Mouse (Mus musculus): ENCODE data around the gene Tor1b. TPM values are rescaled to one million over a fixed set of nuclear protein-coding genes. Genes with fewer than 3 reads are reported as not detected.
"Not testable (repeated sequence)": the region's sequence is repeated elsewhere in the genome, so short reads cannot be mapped to it uniquely, and the experiment has no call there.

Gene Tor1b
- polyA plus RNA-seq, 1 experiment from 2014 or later, result 27.6 TPM

GRCm38 (mm10) chr2:30920216-30920615, 32.5 kb upstream of the Tor1b start:
- 88% methylated on average over 7 of the region's 7 CpGs for WGBS
- peaks cover 18% of the 10 kb centered on the region for H3K4me1 ChIP-seq
- no peak overlapping the region for H3K4me3 ChIP-seq
- DNase-seq (ENCODE audit: low spot score), result no peak
- H3K9me3 ChIP-seq (replicated peaks), result no peaks in the 10 kb centered on the region
- no peaks in the 10 kb centered on the region for H3K27me3 ChIP-seq (ENCODE audit: low read depth, poor library complexity, severe bottlenecking)
- H3K27ac ChIP-seq, result no peak overlapping the region
- no peaks in the 10 kb centered on the region for H3K36me3 ChIP-seq

GRCm38 (mm10) chr2:30923099-30923498, 29.7 kb upstream of the Tor1b start:
- H3K9me3 ChIP-seq (replicated peaks), result no peaks in the 10 kb centered on the region
- H3K36me3 ChIP-seq, result no peaks in the 10 kb centered on the region
- DNase-seq (ENCODE audit: low spot score), result no peak
- H3K4me3 ChIP-seq, result no peak overlapping the region
- H3K27me3 ChIP-seq (ENCODE audit: low read depth, poor library complexity, severe bottlenecking), result no peaks in the 10 kb centered on the region
- no peak overlapping the region for H3K27ac ChIP-seq
- 73% methylated on average over 3 of the region's 3 CpGs for WGBS
- H3K4me1 ChIP-seq, result peaks cover 26% of the 10 kb centered on the region

GRCm38 (mm10) chr2:30925181-30925580, 27.6 kb upstream of the Tor1b start:
- Histone ChIP-seq H3K4me3 (no peak overlapping the region), H3K4me1 (peaks cover 35% of the 10 kb centered on the region), H3K36me3 (no peaks in the 10 kb centered on the region), H3K27ac (0 out of 2 replicates have a peak overlapping the region, but pooled peaks have one; percentile 25), H3K27me3 (ENCODE audit: low read depth, poor library complexity, severe bottlenecking) (no peaks in the 10 kb centered on the region), H3K9me3 (replicated peaks) (no peaks in the 10 kb centered on the region)
- DNase-seq (ENCODE audit: low spot score), result no peak
- WGBS, result 83% methylated on average over 4 of the region's 4 CpGs

GRCm38 (mm10) chr2:30926381-30926780, 26.4 kb upstream of the Tor1b start:
- WGBS, result 85% methylated on average over 4 of the region's 4 CpGs
- Histone ChIP-seq H3K4me3 (no peak overlapping the region), H3K4me1 (peaks cover 35% of the 10 kb centered on the region), H3K27me3 (ENCODE audit: low read depth, poor library complexity, severe bottlenecking) (no peaks in the 10 kb centered on the region), H3K27ac (peak overlapping the region; percentile 28; the same call in 1 of the 2 replicates), H3K9me3 (replicated peaks) (no peaks in the 10 kb centered on the region), H3K36me3 (no peaks in the 10 kb centered on the region)
- DNase-seq (ENCODE audit: low spot score), result no peak

GRCm38 (mm10) chr2:30927151-30927781, 25.5 kb upstream of the Tor1b start:
- Histone ChIP-seq H3K36me3 (no peaks in the 10 kb centered on the region), H3K4me3 (no peak overlapping the region), H3K9me3 (replicated peaks) (no peaks in the 10 kb centered on the region), H3K27me3 (ENCODE audit: low read depth, poor library complexity, severe bottlenecking) (no peaks in the 10 kb centered on the region), H3K27ac (peak overlapping the region; percentile 28; the same call in 1 of the 2 replicates), H3K4me1 (peaks cover 35% of the 10 kb centered on the region)
- WGBS, result 62% methylated on average over 9 of the region's 9 CpGs
- no peak for DNase-seq (ENCODE audit: low spot score)

- H3K4me3 ChIP-seq, result no peak overlapping the region
- no peaks in the 10 kb centered on the region for H3K36me3 ChIP-seq
- H3K4me1 ChIP-seq, result peaks cover 35% of the 10 kb centered on the region
- 24% methylated on average over 14 of the region's 14 CpGs for WGBS
- H3K27me3 ChIP-seq (ENCODE audit: low read depth, poor library complexity, severe bottlenecking), result no peaks in the 10 kb centered on the region
- H3K9me3 ChIP-seq (replicated peaks), result no peaks in the 10 kb centered on the region
- peak overlapping the region; percentile 38; the same call in 1 of the 2 replicates for H3K27ac ChIP-seq
- peak; percentile 90 for DNase-seq (ENCODE audit: low spot score)
Measured at GRCm38 (mm10) chr2:30927844-30928628, 24.7 kb upstream of the Tor1b start.

- Histone ChIP-seq H3K4me3 (peak overlapping the region; percentile 40), H3K9me3 (replicated peaks) (no peaks in the 10 kb centered on the region), H3K27ac (peak overlapping the region; percentile 21; the same call in 1 of the 2 replicates), H3K36me3 (no peaks in the 10 kb centered on the region), H3K4me1 (peaks cover 35% of the 10 kb centered on the region), H3K27me3 (ENCODE audit: low read depth, poor library complexity, severe bottlenecking) (no peaks in the 10 kb centered on the region)
- WGBS, result 25% methylated on average over 12 of the region's 12 CpGs
- DNase-seq (ENCODE audit: low spot score), result no peak
Measured at GRCm38 (mm10) chr2:30928893-30929482, 23.8 kb upstream of the Tor1b start.

- WGBS, result 5% methylated on average over 23 of the region's 23 CpGs
- H3K4me1 ChIP-seq, result peaks cover 35% of the 10 kb centered on the region
- no peaks in the 10 kb centered on the region for H3K36me3 ChIP-seq
- H3K4me3 ChIP-seq, result peak within 1 kb of the TSS; percentile 40
- no peaks in the 10 kb centered on the region for H3K9me3 ChIP-seq (replicated peaks)
- H3K27me3 ChIP-seq (ENCODE audit: low read depth, poor library complexity, severe bottlenecking), result no peaks in the 10 kb centered on the region
- peak within 1 kb of the TSS; percentile 21; the same call in 1 of the 2 replicates for H3K27ac ChIP-seq
- peak; percentile 82 for DNase-seq (ENCODE audit: low spot score)
Measured at GRCm38 (mm10) chr2:30929483-30930045, 23.2 kb upstream of the Tor1b start, which contains the start of gene Ptges. TSS of gene Ptges (minus strand) at chr2:30929863.

GRCm38 (mm10) chr2:30930846-30931245, 21.9 kb upstream of the Tor1b start:
- not testable (repeated sequence) for H3K36me3 ChIP-seq; H3K9me3 ChIP-seq (replicated peaks); H3K27me3 ChIP-seq (ENCODE audit: low read depth, poor library complexity, severe bottlenecking); H3K27ac ChIP-seq; H3K4me3 ChIP-seq; DNase-seq (ENCODE audit: low spot score)
- WGBS, result 86% methylated on average over 2 of the region's 2 CpGs
- peaks cover 35% of the 10 kb centered on the region for H3K4me1 ChIP-seq

- WGBS, result 85% methylated on average over 3 of the region's 3 CpGs
- Histone ChIP-seq H3K27ac (no peak overlapping the region), H3K27me3 (ENCODE audit: low read depth, poor library complexity, severe bottlenecking) (no peaks in the 10 kb centered on the region), H3K4me1 (peaks cover 31% of the 10 kb centered on the region), H3K9me3 (replicated peaks) (no peaks in the 10 kb centered on the region), H3K4me3 (no peak overlapping the region), H3K36me3 (no peaks in the 10 kb centered on the region)
- no peak for DNase-seq (ENCODE audit: low spot score)
Measured at GRCm38 (mm10) chr2:30931922-30932321, 20.8 kb upstream of the Tor1b start.

- Histone ChIP-seq H3K36me3 (no peaks in the 10 kb centered on the region), H3K4me1 (peaks cover 20% of the 10 kb centered on the region), H3K9me3 (replicated peaks) (no peaks in the 10 kb centered on the region), H3K27ac (no peak overlapping the region), H3K4me3 (no peak overlapping the region), H3K27me3 (ENCODE audit: low read depth, poor library complexity, severe bottlenecking) (no peaks in the 10 kb centered on the region)
- no peak for DNase-seq (ENCODE audit: low spot score)
- 85% methylated on average over 6 of the region's 6 CpGs for WGBS
Measured at GRCm38 (mm10) chr2:30933032-30933431, 19.7 kb upstream of the Tor1b start.

- H3K4me1 ChIP-seq, result peaks cover 11% of the 10 kb centered on the region
- H3K4me3 ChIP-seq, result no peak overlapping the region
- WGBS, result 24% methylated on average over 7 of the region's 7 CpGs
- DNase-seq (ENCODE audit: low spot score), result peak; percentile 83
- H3K27ac ChIP-seq, result no peak overlapping the region
- H3K9me3 ChIP-seq (replicated peaks), result no peaks in the 10 kb centered on the region
- H3K36me3 ChIP-seq, result no peaks in the 10 kb centered on the region
- no peaks in the 10 kb centered on the region for H3K27me3 ChIP-seq (ENCODE audit: low read depth, poor library complexity, severe bottlenecking)
Measured at GRCm38 (mm10) chr2:30933917-30934450, 18.8 kb upstream of the Tor1b start.
